Comparison of ENCODE assay signal across 18 mouse cellular contexts in the genomic region with DNA sequence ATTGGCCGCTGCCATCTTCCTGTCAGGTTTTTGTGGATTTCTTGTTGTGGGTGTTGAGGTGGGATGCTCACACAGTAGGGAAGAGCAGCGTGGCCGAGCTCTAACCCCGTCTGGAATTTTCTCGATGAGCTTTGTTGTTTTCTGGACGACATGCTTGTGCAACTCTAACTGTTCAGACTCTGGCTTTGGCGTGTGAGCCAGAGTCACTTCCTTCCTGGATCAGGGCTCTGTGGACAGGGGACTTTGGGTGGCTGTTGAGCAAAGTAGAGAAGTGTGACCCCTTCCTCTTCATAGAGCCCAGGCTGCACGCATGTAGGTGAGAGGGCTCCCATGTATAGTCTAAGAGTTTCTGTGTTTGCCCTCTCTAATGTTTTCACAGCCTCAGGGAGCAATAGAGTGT. TPM values are rescaled to one million over a fixed set of nuclear protein-coding genes. Genes with fewer than 3 reads are reported as not detected.
DNase-seq lines count a peak whose midpoint lies in the region; ATAC-seq lines count a peak whose summit lies in the region.
"Had no signal": no experiment of that assay in that cellular context is flagged by ENCODE, and none has a peak within 500 bp of the region (broad histone marks: within the 10 kb centered on the region; RNA-seq: fewer than 3 reads in every experiment).

No protein-coding gene starts in this region.

- DNase-seq in heart, adult 8-10 months (ENCODE audit: low spot score) = peak; percentile 51
- no peak for DNase-seq in heart, postnatal 25 days (ENCODE audit: low spot score)
- DNase-seq in lung, adult 18-20 months = peak; percentile 53 to 59
- no peak for DNase-seq in lung, postnatal 14 days
- peak; percentile 33 for DNase-seq in splenic B cell, adult 2 months (ENCODE audit: low read depth, low spot score)
- DNase-seq: cerebellum, adult 11-12 months; heart, postnatal 4 days; kidney, adult 8-10 months; liver, embryonic 13.5 days; thymus, postnatal 25 days had no signal

- H3K36me3 ChIP-seq in splenic B cell, adult 2 months (ENCODE audit: control insufficient read depth, insufficient read depth, low read length, poor library complexity, severe bottlenecking) = no peaks in the 10 kb centered on the region; the same call in 1 of the 2 replicates
- no peaks in the 10 kb centered on the region for H3K36me3 ChIP-seq in forebrain, embryonic 12.5 days (replicated peaks)
- H3K36me3 ChIP-seq: forebrain, embryonic 10.5 days; liver, embryonic 13.5 days; midbrain, embryonic 12.5 days; neural tube, embryonic 15.5 days had no signal

- no peak overlapping the region for H3K4me3 ChIP-seq in forebrain, embryonic 12.5 days (replicated peaks)
- H3K4me3 ChIP-seq: forebrain, embryonic 10.5 days; liver, embryonic 13.5 days; midbrain, embryonic 12.5 days; neural tube, embryonic 15.5 days had no signal

- no peak overlapping the region for H3K4me2 ChIP-seq in forebrain, embryonic 12.5 days
- H3K4me2 ChIP-seq: liver, embryonic 13.5 days; midbrain, embryonic 12.5 days; neural tube, embryonic 15.5 days had no signal

- intact Hi-C loops in heart, postnatal 25 days (cut with DNase I) = no loop called here

- H3K27ac ChIP-seq in forebrain, embryonic 12.5 days = no peak overlapping the region
- H3K27ac ChIP-seq: forebrain, embryonic 10.5 days; liver, embryonic 13.5 days; midbrain, embryonic 12.5 days; neural tube, embryonic 15.5 days; stomach, postnatal 0 days had no signal

- H3K4me1 ChIP-seq in forebrain, embryonic 12.5 days = no peaks in the 10 kb centered on the region
- H3K4me1 ChIP-seq: forebrain, embryonic 10.5 days; midbrain, embryonic 12.5 days; neural tube, embryonic 15.5 days had no signal

- ATAC-seq in hematopoietic stem cell, adult 5-6 weeks (replicated peaks in 1 of 2; ENCODE audit: insufficient read depth in 1 of 2, low FRiP score in 2 of 2, low TSS enrichment in 1 of 2, low read depth in 1 of 2, poor library complexity in 2 of 2, severe bottlenecking in 2 of 2) = peak; percentile 39 to 44; a peak in 3 of 4 replicates
- ATAC-seq in forebrain, embryonic 12.5 days (ENCODE audit: low FRiP score) = no peak

- 84% methylated on average over 8 of the region's 8 CpGs for WGBS in forebrain, embryonic 12.5 days

- H3K9me3 ChIP-seq in forebrain, embryonic 12.5 days = no peaks in the 10 kb centered on the region
- H3K9me3 ChIP-seq: forebrain, embryonic 10.5 days; liver, embryonic 13.5 days; midbrain, embryonic 12.5 days; neural tube, embryonic 15.5 days had no signal

- H3K9ac ChIP-seq in forebrain, embryonic 12.5 days = no peak overlapping the region
- H3K9ac ChIP-seq: liver, embryonic 13.5 days; midbrain, embryonic 12.5 days; neural tube, embryonic 15.5 days had no signal

- no peaks in the 10 kb centered on the region for H3K27me3 ChIP-seq in splenic B cell, adult 2 months (ENCODE audit: control insufficient read depth, insufficient read depth, low read length, poor library complexity, severe bottlenecking)
- H3K27me3 ChIP-seq in forebrain, embryonic 12.5 days = no peaks in the 10 kb centered on the region
- H3K27me3 ChIP-seq: liver, embryonic 13.5 days; midbrain, embryonic 12.5 days; neural tube, embryonic 15.5 days had no signal

RNA-seq across cellular contexts. Expression of a gene that starts 15.8 kb away (rescaled TPM):
- 10 to 100 TPM in 2 of 4 experiments, 1 to 10 TPM in 2; 8.1 to 13.5 (median 10.6) TPM for total RNA-seq in heart, adult 8-10 months (2022)
- 10 to 100 TPM in 1 of 2 experiments, 1 to 10 TPM in 1; 9.7 to 10.6 TPM for total RNA-seq in heart, postnatal 25 days (2021)
- 20.7 and 30.8 TPM in 2 replicates for total RNA-seq in hematopoietic stem cell, adult 5-6 weeks (2017)
- 0.63 and 1.6 TPM in 2 replicates for polyA plus RNA-seq in forebrain, embryonic 12.5 days (2016; fragmentation: Nextera tagmentation; extraction: Ambion mirVana)

RNA-seq across cellular contexts. Expression of a gene that starts 30.3 kb away (rescaled TPM):
- total RNA-seq in heart, adult 8-10 months (2022) = 10 to 100 TPM in 1 of 4 experiments, 1 to 10 TPM in 3; 8.4 to 10.7 (median 9.4) TPM
- total RNA-seq in heart, postnatal 25 days (2021) = 10 to 100 TPM; 10.7 to 11.7 TPM
- total RNA-seq in hematopoietic stem cell, adult 5-6 weeks (2017) = 13.5 and 18.6 TPM in 2 replicates
- 54.9 and 61.8 TPM in 2 replicates for polyA plus RNA-seq in forebrain, embryonic 12.5 days (2016; fragmentation: Nextera tagmentation; extraction: Ambion mirVana)

RNA-seq across cellular contexts. Expression of a gene that starts 42.7 kb away (rescaled TPM):
- total RNA-seq in heart, adult 8-10 months (2022) = 10 to 100 TPM; 65.8 to 83.6 (median 69.8) TPM
- total RNA-seq in heart, postnatal 25 days (2021) = 10 to 100 TPM; 55.3 to 57.1 TPM
- total RNA-seq in hematopoietic stem cell, adult 5-6 weeks (2017) = 120 and 137 TPM in 2 replicates
- 0.94 and 0.96 TPM in 2 replicates for polyA plus RNA-seq in forebrain, embryonic 12.5 days (2016; fragmentation: Nextera tagmentation; extraction: Ambion mirVana)

RNA-seq across cellular contexts. Expression of a gene that starts 49.5 kb away (rescaled TPM):
- 10 to 100 TPM; 68.5 to 83.3 (median 75.0) TPM for total RNA-seq in heart, adult 8-10 months (2022)
- total RNA-seq in heart, postnatal 25 days (2021) = 10 to 100 TPM; 70.0 to 70.9 TPM
- 104 and 118 TPM in 2 replicates for total RNA-seq in hematopoietic stem cell, adult 5-6 weeks (2017)
- polyA plus RNA-seq in forebrain, embryonic 12.5 days (2016; fragmentation: Nextera tagmentation; extraction: Ambion mirVana) = 189 and 194 TPM in 2 replicates

RNA-seq across cellular contexts. Expression of a gene that starts 53.6 kb away (rescaled TPM):
- total RNA-seq in heart, adult 8-10 months (2022) = not detected
- total RNA-seq in heart, postnatal 25 days (2021) = not detected
- not detected in 2 replicates for total RNA-seq in hematopoietic stem cell, adult 5-6 weeks (2017)
- polyA plus RNA-seq in forebrain, embryonic 12.5 days (2016; fragmentation: Nextera tagmentation; extraction: Ambion mirVana) = 0.28 and 0.35 TPM in 2 replicates
- total RNA-seq: heart, adult 18-20 months; heart, postnatal 4 days had no signal
- polyA plus RNA-seq: embryonic facial prominence, embryonic 14.5 days; forebrain, embryonic 10.5 days; midbrain, embryonic 12.5 days; neural tube, embryonic 15.5 days; stomach, postnatal 0 days had no signal

Comparison
In these comparisons a context has a peak if more than half of its experiments do, and no peak if none do; other contexts are left out.
1. DNase-seq: peak in heart, adult 8-10 months (single experiment), lung, adult 18-20 months (2 of 2) and splenic B cell, adult 2 months (single experiment); none in heart, postnatal 25 days (single experiment) and lung, postnatal 14 days (single experiment).